Comparison of ENCODE assay signal across 12 mouse cellular contexts in the genomic region with DNA sequence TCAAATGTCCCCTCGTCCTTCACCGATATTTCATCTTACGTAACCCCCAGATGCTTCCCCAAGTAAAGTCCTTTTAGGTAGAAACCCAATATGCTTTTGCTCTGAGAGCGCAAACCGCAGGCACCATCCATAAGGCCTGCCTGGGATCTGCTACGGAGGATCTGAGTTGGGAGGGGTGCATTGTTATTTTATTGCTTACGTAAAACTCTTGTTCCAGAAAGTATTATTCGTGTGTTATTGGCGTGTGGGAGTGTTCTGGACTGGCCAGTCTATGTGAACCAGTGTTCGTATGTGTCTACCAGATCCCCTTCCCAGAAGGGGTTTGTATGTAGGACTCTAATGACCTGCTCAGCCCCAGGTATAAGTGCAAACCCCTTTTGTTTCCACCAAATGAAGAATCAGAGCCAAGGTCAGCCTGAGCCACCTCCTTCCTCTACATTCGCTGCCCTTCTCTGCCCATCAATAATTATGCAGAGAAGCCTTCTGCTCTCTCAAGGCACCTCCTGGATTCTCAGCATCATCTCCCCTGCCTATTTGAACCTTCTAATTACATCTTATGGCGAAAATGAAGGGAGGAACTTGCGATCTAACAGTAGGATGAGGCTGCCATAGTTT.
DNase-seq lines count a peak whose midpoint lies in the region; ATAC-seq and TF ChIP-seq lines count a peak whose summit lies in the region.
"Had no signal": no experiment of that assay in that cellular context is flagged by ENCODE, and none has a peak within 500 bp of the region (broad histone marks: within the 10 kb centered on the region; RNA-seq: fewer than 3 reads in every experiment).

No protein-coding gene starts in this region.

- H3K4me3 ChIP-seq in forebrain, embryonic 14.5 days (ENCODE audit: low read depth, low read length) = peak overlapping the region; percentile 79
- H3K4me3 ChIP-seq in midbrain, embryonic 10.5 days = peak overlapping the region; percentile 69
- H3K4me3 ChIP-seq in olfactory bulb, adult 2 months (ENCODE audit: insufficient read depth, low read depth, low read length) = peak overlapping the region; percentile 45
- no peak overlapping the region for H3K4me3 ChIP-seq in heart, embryonic 11.5 days (ENCODE audit: low read depth, low read length)
- H3K4me3 ChIP-seq: limb, embryonic 12.5 days; megakaryocyte, embryonic 14.5 days had no signal

- H3K27ac ChIP-seq in forebrain, embryonic 14.5 days (ENCODE audit: low read depth, low read length) = peak overlapping the region; percentile 100
- peak overlapping the region; percentile 92; the same call in 1 of the 2 replicates for H3K27ac ChIP-seq in midbrain, embryonic 10.5 days (replicated peaks)
- peak overlapping the region; percentile 84 for H3K27ac ChIP-seq in olfactory bulb, adult 2 months (ENCODE audit: insufficient read depth, low read depth, low read length)
- H3K27ac ChIP-seq in heart, embryonic 11.5 days (ENCODE audit: low read depth, low read length) = no peak overlapping the region
- H3K27ac ChIP-seq: limb, embryonic 12.5 days had no signal

- H3K4me2 ChIP-seq in forebrain, embryonic 14.5 days (ENCODE audit: low read length) = peak overlapping the region; percentile 96
- H3K4me2 ChIP-seq in heart, embryonic 11.5 days = no peak overlapping the region
- H3K4me2 ChIP-seq: limb, embryonic 12.5 days had no signal

- ATAC-seq in forebrain, embryonic 14.5 days = no peak
- no peak for ATAC-seq in heart, embryonic 11.5 days (replicated peaks; ENCODE audit: insufficient number of reproducible peaks, low FRiP score, low TSS enrichment)

- peaks cover 30% of the 10 kb centered on the region for H3K4me1 ChIP-seq in forebrain, embryonic 14.5 days (ENCODE audit: control insufficient read depth, insufficient read depth, low read length)
- peaks cover 88% of the 10 kb centered on the region for H3K4me1 ChIP-seq in midbrain, embryonic 10.5 days
- peaks cover 31% of the 10 kb centered on the region for H3K4me1 ChIP-seq in olfactory bulb, adult 2 months (ENCODE audit: control insufficient read depth, insufficient read depth, low read length)
- H3K4me1 ChIP-seq in heart, embryonic 11.5 days (ENCODE audit: control insufficient read depth, insufficient read depth, low read length) = peaks cover 11% of the 10 kb centered on the region

- no peak for TF ChIP-seq CTCF in olfactory bulb, adult 2 months (IDR thresholded peaks at IDR 0.05; ENCODE audit: insufficient read depth, low read depth, low read length)

- no peaks in the 10 kb centered on the region for H3K9me3 ChIP-seq in forebrain, embryonic 14.5 days (replicated peaks; ENCODE audit: control insufficient read depth, low read length)
- H3K9me3 ChIP-seq in midbrain, embryonic 10.5 days (replicated peaks) = no peaks in the 10 kb centered on the region
- no peaks in the 10 kb centered on the region for H3K9me3 ChIP-seq in heart, embryonic 11.5 days (replicated peaks; ENCODE audit: control insufficient read depth, low read length)
- H3K9me3 ChIP-seq: limb, embryonic 12.5 days; megakaryocyte, embryonic 14.5 days had no signal

- H3K36me3 ChIP-seq in forebrain, embryonic 14.5 days (ENCODE audit: control insufficient read depth, insufficient read depth, low read length) = peaks cover 40% of the 10 kb centered on the region
- peaks cover 3% of the 10 kb centered on the region; the same call in 1 of the 2 replicates for H3K36me3 ChIP-seq in midbrain, embryonic 10.5 days
- H3K36me3 ChIP-seq in heart, embryonic 11.5 days (ENCODE audit: control insufficient read depth, insufficient read depth, low read length) = no peaks in the 10 kb centered on the region
- H3K36me3 ChIP-seq: limb, embryonic 12.5 days had no signal

- TF ChIP-seq POLR2A in olfactory bulb, adult 2 months (IDR thresholded peaks at IDR 0.05; ENCODE audit: insufficient read depth, low read depth, low read length) = no peak

- WGBS in forebrain, embryonic 14.5 days = 75% methylated on average over 13 of the region's 13 CpGs
- WGBS in midbrain, embryonic 10.5 days = 78% methylated on average over 13 of the region's 13 CpGs
- WGBS in olfactory bulb, adult 2 months = 24% methylated on average over 13 of the region's 13 CpGs
- 63% methylated on average over 13 of the region's 13 CpGs for WGBS in heart, embryonic 11.5 days (ENCODE audit: insufficient replicate concordance)

- H3K27me3 ChIP-seq in forebrain, embryonic 14.5 days (replicated peaks; ENCODE audit: control insufficient read depth, insufficient read depth, low read length) = no peaks in the 10 kb centered on the region
- peaks cover 93% of the 10 kb centered on the region for H3K27me3 ChIP-seq in midbrain, embryonic 10.5 days (ENCODE audit: low read depth, poor library complexity, severe bottlenecking)
- H3K27me3 ChIP-seq in heart, embryonic 11.5 days (ENCODE audit: control insufficient read depth, insufficient read depth, low read length) = peaks cover 56% of the 10 kb centered on the region

- peak; percentile 57 for DNase-seq in cerebellum, adult 8-10 months
- no peak for DNase-seq in cerebellum, postnatal 4 days (ENCODE audit: low spot score in 2 of 2)
- peak; percentile 41 for DNase-seq in forebrain, embryonic 14.5 days (ENCODE audit: low spot score)
- no peak for DNase-seq in midbrain, embryonic 10.5 days (ENCODE audit: low spot score)
- no peak for DNase-seq in gastrocnemius, postnatal 10 days
- DNase-seq in right cerebral cortex, postnatal 14 days = no peak
- DNase-seq: heart, postnatal 4 days; lung, adult 2 months had no signal

- H3K9ac ChIP-seq in forebrain, embryonic 14.5 days (ENCODE audit: low read length) = peak overlapping the region; percentile 99
- H3K9ac ChIP-seq in heart, embryonic 11.5 days (ENCODE audit: low read depth, low read length) = no peak overlapping the region
- H3K9ac ChIP-seq: limb, embryonic 12.5 days had no signal

Comparison
In these comparisons a context has a peak if more than half of its experiments do, and no peak if none do; other contexts are left out.
1. DNase-seq: peak in cerebellum, adult 8-10 months (single experiment) and forebrain, embryonic 14.5 days (single experiment); none in cerebellum, postnatal 4 days (0 of 2), midbrain, embryonic 10.5 days (single experiment), gastrocnemius, postnatal 10 days (single experiment) and right cerebral cortex, postnatal 14 days (single experiment).